Mouse (Mus musculus) adrenal gland, adult 10 weeks (tissue): Measurements from ENCODE around the gene Lsm10. TPM values are rescaled to one million over a fixed set of nuclear protein-coding genes. Genes with fewer than 3 reads are reported as not detected.

Experiments used
- polyA plus RNA-seq: library from polyadenylated mRNA; stranded (reverse); fragments of 350-450 nt; fragmentation: Illumina TruSeq; extraction: RNeasy Lipid Tissue Mini Kit (QIAGEN cat#74804); gene quantifications from one replicate; pipeline ENCODE4 v1.2.3, GENCODE M21; 2014; ENCODE audit warnings: low read depth, low replicate concordance

Lsm10 gene
- 4.2 TPM for polyA plus RNA-seq

DNA sequence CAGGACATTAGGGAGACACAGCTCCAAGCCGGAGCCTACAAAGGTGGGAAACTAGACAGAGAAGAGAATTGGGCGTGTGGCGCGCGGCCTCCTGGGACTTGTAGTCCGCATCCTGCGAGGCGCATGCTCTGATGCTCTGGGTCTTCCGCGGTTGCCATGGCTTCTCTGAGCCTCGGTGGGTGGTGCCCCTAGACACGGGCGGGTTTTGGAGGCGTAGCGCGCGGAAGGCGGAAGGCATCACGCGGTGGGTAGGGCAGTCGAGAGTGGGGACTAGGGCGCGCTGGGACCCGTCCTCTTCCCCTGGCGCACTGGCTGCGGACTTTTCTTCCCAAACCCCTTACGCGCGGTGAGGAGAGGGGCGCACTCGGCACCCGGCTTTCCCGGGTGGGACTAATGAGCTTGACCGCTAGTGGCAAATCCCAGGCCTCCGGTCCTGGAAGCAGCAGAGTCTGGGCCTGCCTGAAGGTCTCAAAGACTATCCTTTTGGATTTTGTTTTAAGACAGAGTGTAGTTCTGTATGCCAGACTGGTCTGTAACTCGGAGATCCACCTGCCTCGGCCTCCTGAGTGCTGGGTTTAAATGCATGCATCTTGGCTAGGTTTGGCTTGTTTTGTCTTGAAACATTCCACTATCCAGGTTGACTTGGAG lies at the start of gene Lsm10:
Lsm10 (plus strand) TSS at position 160 of the 648 bp plus-strand sequence.

DNA sequence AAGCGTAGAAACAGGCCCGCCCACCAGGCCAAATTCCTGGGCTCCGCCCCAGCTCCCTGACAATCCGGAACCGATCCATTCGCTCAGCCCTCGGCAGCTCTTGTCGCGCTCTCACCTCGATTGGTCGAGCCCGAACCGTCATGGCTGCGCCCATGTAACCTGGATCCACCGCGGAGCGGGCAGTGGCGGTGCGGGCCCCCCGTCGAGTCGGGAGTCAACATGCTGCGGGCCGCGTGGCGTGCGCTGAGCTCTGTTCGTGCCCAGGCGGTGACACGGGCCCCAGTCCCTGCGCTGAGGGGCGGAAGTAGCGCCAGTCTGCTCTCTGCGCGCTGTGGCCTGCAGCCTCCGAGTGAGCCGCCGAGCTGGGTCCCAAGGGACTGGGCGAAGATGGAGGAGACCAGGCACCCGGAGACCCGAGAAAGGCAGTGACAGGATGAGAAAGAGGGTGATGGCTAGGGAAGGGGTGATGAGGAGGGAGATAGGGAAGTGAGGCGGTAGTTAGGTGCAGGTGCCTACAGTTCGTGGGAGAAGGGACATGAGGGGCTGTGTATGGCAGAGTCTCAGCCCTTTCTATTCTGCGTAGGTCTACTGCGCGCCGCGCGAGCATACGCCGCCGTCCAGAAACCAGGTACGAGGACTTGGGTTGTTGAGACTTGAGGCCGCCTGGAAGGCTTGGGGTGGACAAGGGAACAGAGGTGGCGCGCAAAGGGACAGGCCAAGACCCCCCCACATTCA lies 49.4 kb upstream of the Lsm10 start, which contains the start of gene Mrps15:
Mrps15 (plus strand) TSS at position 75 of the 735 bp plus-strand sequence.

DNA sequence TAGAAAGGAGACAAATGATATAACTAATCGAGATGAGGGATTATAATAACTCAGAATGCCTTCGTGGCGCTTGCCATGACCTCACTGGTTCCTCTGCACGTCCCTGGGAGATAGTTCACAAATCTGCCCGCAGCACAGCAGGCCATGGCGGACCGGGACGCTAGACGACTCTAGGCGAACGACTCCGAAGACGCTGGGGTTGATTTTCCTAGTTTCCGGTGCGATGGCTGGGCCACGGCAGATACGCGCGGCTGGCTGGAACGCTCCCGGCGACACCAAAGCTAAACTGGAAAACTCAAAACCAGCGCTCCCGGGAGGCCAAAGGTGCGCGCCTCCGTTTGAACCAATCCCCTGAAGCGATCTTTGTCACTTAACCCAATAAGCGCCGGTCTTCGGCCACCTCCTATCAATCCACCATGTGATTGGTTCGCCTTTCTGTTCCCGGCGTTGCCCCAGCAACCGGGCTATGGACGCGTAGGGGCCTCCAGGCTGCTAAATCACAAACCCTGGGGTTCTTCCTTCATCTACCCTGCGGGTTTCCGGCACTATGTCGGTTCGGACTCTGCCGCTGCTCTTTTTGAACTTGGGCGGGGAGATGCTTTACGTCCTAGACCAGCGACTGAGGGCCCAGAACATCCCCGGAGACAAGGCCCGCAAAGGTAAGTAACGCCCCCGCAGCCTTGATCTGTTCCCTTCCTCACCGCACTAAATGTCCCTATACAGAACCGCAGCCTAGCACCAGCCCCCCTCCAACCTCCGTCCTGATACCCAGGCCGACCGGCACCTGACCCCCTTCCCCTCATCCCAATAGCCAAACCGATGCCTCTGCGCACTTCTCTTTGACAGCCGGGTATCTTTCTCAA lies 38.1 kb upstream of the Lsm10 start, which contains the start of gene Oscp1:
Oscp1 (plus strand) TSS at position 432 of the 863 bp plus-strand sequence.

DNA sequence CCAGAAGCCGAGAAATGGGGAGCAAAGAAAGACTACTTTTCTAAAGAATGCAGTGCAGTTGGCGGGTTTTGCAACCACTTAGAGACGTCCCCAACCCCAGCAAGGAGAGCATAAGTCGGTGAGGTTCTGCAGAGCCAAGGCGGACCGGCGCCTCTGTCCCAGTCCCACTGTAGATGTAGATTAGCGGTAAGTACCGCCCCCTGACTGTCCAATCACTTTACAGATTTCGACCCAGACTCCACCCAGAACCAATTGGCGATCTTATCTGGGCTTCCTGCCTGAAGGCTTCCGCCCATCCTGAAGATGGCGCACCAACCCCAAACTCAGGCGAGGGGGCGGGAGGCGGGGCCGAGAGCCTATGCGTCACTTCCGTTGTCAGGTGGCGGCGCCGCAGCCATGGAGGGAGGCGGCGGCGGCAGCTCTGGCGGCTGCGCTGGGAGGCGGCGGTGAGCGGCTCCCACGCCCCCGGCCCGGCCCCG lies 7.2 kb downstream of the Lsm10 start, which contains the start of gene Stk40:
Stk40 (plus strand) TSS at position 368 of the 479 bp plus-strand sequence.

DNA sequence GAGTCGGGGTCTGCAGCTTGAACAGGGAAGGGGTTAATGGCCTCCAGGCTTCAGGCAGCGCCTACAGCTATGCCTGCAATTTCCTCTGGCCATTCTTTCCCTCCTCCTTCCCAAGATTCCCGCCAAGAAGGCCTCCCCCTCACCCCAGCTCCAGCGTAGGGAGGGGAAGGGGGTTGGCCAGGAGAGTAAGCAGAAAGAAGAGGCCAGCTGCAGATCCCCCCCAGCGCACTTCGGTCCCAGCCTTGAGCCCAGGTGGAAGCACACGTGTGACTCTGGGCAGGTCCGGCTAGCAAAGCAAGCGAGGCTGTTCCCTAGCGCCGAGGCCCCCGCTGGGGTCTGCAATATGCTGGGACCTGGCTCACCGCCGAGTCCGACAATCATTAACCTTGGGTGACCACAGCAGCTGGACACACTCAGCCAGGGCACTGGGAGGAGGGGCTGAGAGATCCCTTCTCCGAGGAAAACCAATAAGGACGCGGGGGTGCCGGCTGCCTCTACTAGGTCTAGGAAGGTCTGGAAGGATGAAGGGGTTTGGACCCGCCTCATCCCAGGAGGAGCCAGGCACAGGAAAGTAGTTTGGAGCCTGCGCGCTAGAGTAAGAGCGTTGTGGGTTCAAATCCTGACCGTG lies 51.2 kb downstream of the Lsm10 start, which contains the start of gene Eva1b:
Eva1b (plus strand) TSS at position 212 of the 628 bp plus-strand sequence.

Other genes with a start within 250 kb of the Lsm10 start
- 0.23 TPM for gene Csf3r, start 72.1 kb upstream of the Lsm10 start, polyA plus RNA-seq
- gene Mrps15, start 49.7 kb upstream of the Lsm10 start, polyA plus RNA-seq = 146 TPM
- 1.6 TPM for gene Oscp1, start 38.1 kb upstream of the Lsm10 start, polyA plus RNA-seq
- 3.4 TPM for gene Stk40, start 7.3 kb downstream of the Lsm10 start, polyA plus RNA-seq
- not detected for gene Eva1b, start 51.1 kb downstream of the Lsm10 start, polyA plus RNA-seq
- 0.82 TPM for gene Sh3d21, start 66.9 kb downstream of the Lsm10 start, polyA plus RNA-seq
- gene Thrap3, start 106.1 kb downstream of the Lsm10 start, polyA plus RNA-seq = 247 TPM
- gene Map7d1, start 159.7 kb downstream of the Lsm10 start, polyA plus RNA-seq = 2.3 TPM
- gene Trappc3, start 165.7 kb downstream of the Lsm10 start, polyA plus RNA-seq = 49.5 TPM
- 1.4 TPM for gene Col8a2, start 190.2 kb downstream of the Lsm10 start, polyA plus RNA-seq
- not detected for gene Adprhl2, start 225.1 kb downstream of the Lsm10 start, polyA plus RNA-seq
- gene Tekt2, start 229.1 kb downstream of the Lsm10 start, polyA plus RNA-seq = not detected